Mouse (Mus musculus): ENCODE measurements around the gene Inha. TPM values are rescaled to one million over a fixed set of nuclear protein-coding genes. Genes with fewer than 3 reads are reported as not detected.

Inha gene
- total and polyA plus RNA-seq, 3 experiments: not detected

DNA sequence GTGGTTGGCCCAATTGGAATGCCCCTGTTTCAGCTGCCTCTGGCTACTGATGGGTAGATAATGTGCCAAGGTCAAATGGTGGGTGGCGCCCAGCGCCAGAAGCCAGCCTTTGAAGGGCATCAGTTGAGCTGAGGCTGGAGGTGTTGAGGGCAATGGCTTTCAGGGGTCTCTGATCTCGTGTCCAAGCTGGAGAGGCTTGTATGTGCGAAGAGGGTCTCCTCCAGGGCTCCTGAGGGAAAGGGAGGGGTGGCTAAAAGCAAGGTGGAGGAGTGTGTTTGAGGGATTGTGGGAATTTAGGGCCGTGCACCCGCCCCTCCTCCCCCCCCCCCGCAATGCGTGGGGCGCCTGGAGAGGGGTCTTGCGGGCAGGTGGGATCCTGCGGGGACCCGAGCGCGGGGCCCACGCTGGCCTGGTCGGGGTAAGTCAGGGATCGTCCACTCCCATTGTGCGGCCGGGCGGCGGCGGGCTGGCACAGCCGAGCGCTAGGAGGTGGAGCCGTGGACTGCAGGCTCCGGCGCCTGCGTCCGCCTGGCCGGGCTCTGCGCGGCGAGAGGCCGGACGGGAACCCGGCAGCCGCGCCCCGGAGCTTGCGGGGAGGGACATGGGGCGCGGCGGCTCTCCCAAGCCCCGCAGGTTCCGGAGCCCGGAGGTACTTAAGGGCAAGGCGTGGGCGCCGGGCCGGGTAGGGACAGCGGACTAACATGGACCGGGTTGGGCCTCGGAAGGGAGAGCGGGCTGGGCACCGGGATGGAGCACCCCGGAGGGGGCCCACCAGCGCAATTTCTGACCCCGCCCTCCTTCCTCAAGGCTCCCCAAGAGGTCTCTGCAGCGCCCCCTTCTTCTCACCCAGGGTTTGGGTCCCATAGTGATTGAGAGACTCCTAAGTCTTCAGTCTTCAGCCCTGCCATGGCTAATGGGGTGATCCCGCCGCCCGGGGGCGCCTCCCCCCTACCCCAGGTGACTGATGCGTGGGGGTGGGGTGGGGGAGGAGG lies 39.4 kb downstream of the Inha start, which contains the start of gene Slc4a3:
Gene Slc4a3 (plus strand): TSS at position 302 of the 992 bp plus-strand sequence.
- Histone ChIP-seq H3K27me3 (ENCODE audit: control insufficient read depth in 1 of 2, insufficient read depth in 2 of 2, low read length in 2 of 2) (no peaks in the 10 kb centered on the region), H3K4me1 (ENCODE audit: control insufficient read depth in 1 of 2, insufficient read depth in 2 of 2, low read length in 2 of 2) (no peaks in the 10 kb centered on the region), H3K79me2 (ENCODE audit: control insufficient read depth, insufficient read depth, low read length, poor library complexity) (no peaks in the 10 kb centered on the region), H3K9ac (ENCODE audit: control insufficient read depth, low read depth, low read length, poor library complexity, severe bottlenecking) (no peak within 1 kb of the TSS), H3K4me3 (ENCODE audit: control insufficient read depth in 1 of 2, insufficient read depth in 1 of 2, low read depth in 2 of 2, low read length in 2 of 2) (no peak within 1 kb of the TSS), H3K9me3 (replicated peaks; ENCODE audit: insufficient read depth, low read length) (no peaks in the 10 kb centered on the region), H3K27ac (ENCODE audit: control insufficient read depth, low read depth, low read length) (no peak within 1 kb of the TSS), H3K36me3 (ENCODE audit: control insufficient read depth in 1 of 2, insufficient read depth in 2 of 2, low read length in 2 of 2) (no peaks in the 10 kb centered on the region)
- DNase-seq (ENCODE audit: low read depth, low spot score): no peak
- TF ChIP-seq POLR2AphosphoS5 (IDR thresholded peaks at IDR 0.05; ENCODE audit: borderline replicate concordance, low read depth, low read length): no peak
- TF ChIP-seq MYB (IDR thresholded peaks at IDR 0.05; ENCODE audit: low read depth, low read length): no peak
- TF ChIP-seq GABPA (IDR thresholded peaks at IDR 0.05; ENCODE audit: low read depth, low read length): no peak
- no peak for TF ChIP-seq MAFK (IDR thresholded peaks at IDR 0.05; ENCODE audit: borderline replicate concordance, low read depth, low read length)
- TF ChIP-seq TBP (IDR thresholded peaks at IDR 0.05; ENCODE audit: low read depth, low read length): no peak
- TF ChIP-seq NELFE (IDR thresholded peaks at IDR 0.05; ENCODE audit: low read depth, low read length): no peak
- TF ChIP-seq EP300 (IDR thresholded peaks at IDR 0.05; ENCODE audit: low read depth in 1 of 2, low read length in 2 of 2): no peak
- no peak for TF ChIP-seq MYC (IDR thresholded peaks at IDR 0.05; ENCODE audit: low read depth, low read length)
- TF ChIP-seq ELF1 (IDR thresholded peaks at IDR 0.05; ENCODE audit: low read depth, low read length): no peak
- TF ChIP-seq GATA1 (IDR thresholded peaks at IDR 0.05; ENCODE audit: low read depth, low read length): no peak
- TF ChIP-seq USF1 (IDR thresholded peaks at IDR 0.05; ENCODE audit: low read depth, low read length): no peak
- TF ChIP-seq E2F4 (IDR thresholded peaks at IDR 0.05; ENCODE audit: borderline replicate concordance, low read depth, low read length): no peak
- no peak for TF ChIP-seq MAX (IDR thresholded peaks at IDR 0.05; ENCODE audit: low read length)
- no peak for TF ChIP-seq ETS1 (IDR thresholded peaks at IDR 0.05; ENCODE audit: low read depth, low read length)
- TF ChIP-seq ZNF384 (IDR thresholded peaks at IDR 0.05; ENCODE audit: low read depth, low read length): no peak
- TF ChIP-seq USF2 (IDR thresholded peaks at IDR 0.05; ENCODE audit: borderline replicate concordance in 1 of 2, insufficient read depth in 1 of 2, low read depth in 1 of 2, low read length in 2 of 2): no peak

GRCm38 (mm10) chr1:75547351-75547750 lies 40.5 kb downstream of the Inha start:
- no peaks in the 10 kb centered on the region for H3K79me2 ChIP-seq (ENCODE audit: control insufficient read depth, insufficient read depth, low read length, poor library complexity)
- H3K4me3 ChIP-seq (ENCODE audit: control insufficient read depth in 1 of 2, insufficient read depth in 1 of 2, low read depth in 2 of 2, low read length in 2 of 2): no peak overlapping the region
- no peaks in the 10 kb centered on the region for H3K27me3 ChIP-seq (ENCODE audit: control insufficient read depth in 1 of 2, insufficient read depth in 2 of 2, low read length in 2 of 2)

More at GRCm38 (mm10) chr1:75547351-75547750, 40.5 kb downstream of the Inha start:
- no peaks in the 10 kb centered on the region for H3K36me3 ChIP-seq (ENCODE audit: control insufficient read depth in 1 of 2, insufficient read depth in 2 of 2, low read length in 2 of 2)
- no peak overlapping the region for H3K9ac ChIP-seq (ENCODE audit: control insufficient read depth, low read depth, low read length, poor library complexity, severe bottlenecking)
- DNase-seq (ENCODE audit: low read depth, low spot score): no peak
- TF ChIP-seq JUND (IDR thresholded peaks at IDR 0.05; ENCODE audit: low read depth, low read length) (no peak), USF1 (IDR thresholded peaks at IDR 0.05; ENCODE audit: low read depth, low read length) (no peak), E2F4 (IDR thresholded peaks at IDR 0.05; ENCODE audit: borderline replicate concordance, low read depth, low read length) (no peak), SMC3 (IDR thresholded peaks at IDR 0.05; ENCODE audit: low read depth, low read length) (no peak), UBTF (IDR thresholded peaks at IDR 0.05; ENCODE audit: borderline replicate concordance, insufficient read depth, low read depth, low read length) (no peak), MEF2A (IDR thresholded peaks at IDR 0.05; ENCODE audit: extremely low read depth, insufficient replicate concordance, low read depth, low read length, poor library complexity, severe bottlenecking) (no peak), MYB (IDR thresholded peaks at IDR 0.05; ENCODE audit: low read depth, low read length) (no peak), CTCF (IDR thresholded peaks at IDR 0.05 in 2 of 3, conservative IDR thresholded peaks at IDR 0.05 in 1 of 3; ENCODE audit: control insufficient read depth in 1 of 3, insufficient read depth in 1 of 3, low read depth in 2 of 3, low read length in 3 of 3, poor library complexity in 1 of 3, severe bottlenecking in 1 of 3) (no peak), TCF12 (IDR thresholded peaks at IDR 0.05; ENCODE audit: low read depth, low read length) (no peak), NRF1 (IDR thresholded peaks at IDR 0.05; ENCODE audit: insufficient read depth, low read depth, low read length, poor library complexity, severe bottlenecking) (no peak), USF2 (IDR thresholded peaks at IDR 0.05; ENCODE audit: borderline replicate concordance in 1 of 2, insufficient read depth in 1 of 2, low read depth in 1 of 2, low read length in 2 of 2) (no peak), POLR2AphosphoS5 (IDR thresholded peaks at IDR 0.05; ENCODE audit: borderline replicate concordance, low read depth, low read length) (no peak)
- no peak overlapping the region for H3K27ac ChIP-seq (ENCODE audit: control insufficient read depth, low read depth, low read length)
- no peaks in the 10 kb centered on the region for H3K9me3 ChIP-seq (replicated peaks; ENCODE audit: insufficient read depth, low read length)
- no peaks in the 10 kb centered on the region for H3K4me1 ChIP-seq (ENCODE audit: control insufficient read depth in 1 of 2, insufficient read depth in 2 of 2, low read length in 2 of 2)
